Mouse (Mus musculus): Measurements from ENCODE around the gene D630039A03Rik. TPM values are rescaled to one million over a fixed set of nuclear protein-coding genes. Genes with fewer than 3 reads are reported as not detected.
A peak's percentile ranks its signal among the peaks of the same experiment; 100 is the strongest.

D630039A03Rik gene
- total RNA-seq (2021) = under 1 TPM; 0.15 to 0.19 TPM
- long read RNA-seq, experiment 1 = 0 reads
- long read RNA-seq, experiment 2, partial matches to known transcripts = 0 of 1 reads
- long read RNA-seq, experiment 2, other reads (novel, unspliced or antisense) = 0 of 1 reads

DNA sequence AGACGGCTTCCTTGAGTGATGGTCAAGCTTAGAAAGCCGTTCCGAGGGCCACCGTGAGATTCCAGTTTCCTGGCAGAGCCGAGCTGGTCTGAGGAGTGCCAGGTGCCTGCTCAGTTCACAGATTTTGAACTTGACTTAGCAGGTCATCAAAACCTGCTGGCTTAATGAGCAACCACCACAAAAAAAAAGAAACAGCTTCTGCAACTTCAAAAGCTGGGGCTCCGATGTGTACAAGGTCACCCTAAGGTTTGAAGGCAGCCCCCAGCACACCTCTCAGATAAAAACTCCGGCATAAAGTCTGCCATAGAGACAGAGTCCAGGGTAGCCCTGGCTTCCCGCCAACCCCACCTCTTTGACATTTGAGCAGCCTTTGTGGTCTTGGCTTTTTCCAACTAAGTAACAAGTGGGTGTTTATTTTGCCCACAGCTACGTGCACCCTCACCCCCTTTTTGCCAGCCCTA, at the start of gene D630039A03Rik:
Gene D630039A03Rik (minus strand): TSS at position 97 of the 461 bp plus-strand sequence.
- intact Hi-C loops (cut with DNase I) = no loop called here
- DNase-seq (ENCODE audit: low spot score in 2 of 2) = no peak

DNA sequence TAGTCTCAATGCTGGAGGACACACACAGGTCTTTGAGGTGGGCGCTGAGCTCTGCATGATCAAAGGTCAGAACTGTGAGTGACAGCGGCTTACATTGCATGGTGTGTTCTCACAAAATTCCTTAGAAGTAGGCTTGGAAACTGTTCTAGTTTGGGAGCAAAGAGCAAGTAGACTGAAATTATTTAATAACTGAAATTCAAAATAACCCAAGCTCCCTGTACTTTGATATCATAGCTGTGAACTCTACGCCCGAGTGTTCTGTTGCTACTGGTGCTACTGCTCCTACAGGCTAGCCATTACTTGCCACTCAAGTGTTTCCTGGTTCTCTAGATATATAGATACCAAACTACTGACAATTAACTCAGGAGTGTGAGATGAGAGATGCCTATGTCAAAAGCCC, 49.4 kb upstream of the D630039A03Rik start:
- DNase-seq (ENCODE audit: low spot score in 2 of 2) = no peak
- intact Hi-C loops (cut with DNase I) = no loop called here

DNA sequence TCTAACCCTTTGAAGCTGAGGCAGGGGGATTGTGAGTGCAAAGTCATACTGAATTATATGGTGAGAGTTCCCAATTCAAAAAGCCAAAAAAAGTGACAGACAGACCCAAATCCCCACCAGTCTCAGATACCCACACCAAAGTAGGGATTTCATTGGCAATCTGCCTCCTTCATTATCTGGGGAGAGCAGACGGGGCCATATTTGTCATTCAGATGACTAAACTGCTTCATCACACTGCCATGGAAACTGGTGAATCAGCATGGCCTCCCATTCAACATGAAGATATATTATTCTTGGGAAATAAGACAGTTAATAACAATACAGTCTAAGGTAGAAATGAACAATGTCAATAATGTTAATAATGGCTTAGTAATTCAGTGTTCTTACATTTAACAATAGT, 48.0 kb upstream of the D630039A03Rik start:
- intact Hi-C loops (cut with DNase I) = no loop called here
- DNase-seq (ENCODE audit: low spot score in 2 of 2) = no peak

DNA sequence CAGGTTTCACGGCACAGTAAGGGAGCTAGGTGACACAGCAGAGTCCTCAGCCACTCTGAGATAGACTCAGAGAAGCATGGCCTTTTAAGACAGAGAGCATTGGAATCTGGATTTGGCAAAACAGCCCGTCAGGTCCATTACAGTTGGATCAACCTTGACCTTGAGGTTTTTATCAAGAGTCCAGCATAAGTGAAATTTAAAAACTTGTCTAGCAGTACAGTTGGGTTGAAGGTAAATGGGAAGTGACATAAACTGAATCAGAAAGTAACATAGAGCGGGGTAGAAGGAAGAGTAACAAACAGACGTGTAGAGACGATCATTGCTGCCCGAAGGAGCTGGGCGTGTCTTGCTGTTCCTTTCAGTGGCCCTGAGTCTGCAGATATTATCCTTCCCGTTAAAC, 43.0 kb upstream of the D630039A03Rik start:
- DNase-seq (ENCODE audit: low spot score in 2 of 2) = no peak
- intact Hi-C loops (cut with DNase I) = loop anchor here (10.0 kb wide), 1 partner anchor 116 kb away; no protein-coding TSS in a partner anchor

DNA sequence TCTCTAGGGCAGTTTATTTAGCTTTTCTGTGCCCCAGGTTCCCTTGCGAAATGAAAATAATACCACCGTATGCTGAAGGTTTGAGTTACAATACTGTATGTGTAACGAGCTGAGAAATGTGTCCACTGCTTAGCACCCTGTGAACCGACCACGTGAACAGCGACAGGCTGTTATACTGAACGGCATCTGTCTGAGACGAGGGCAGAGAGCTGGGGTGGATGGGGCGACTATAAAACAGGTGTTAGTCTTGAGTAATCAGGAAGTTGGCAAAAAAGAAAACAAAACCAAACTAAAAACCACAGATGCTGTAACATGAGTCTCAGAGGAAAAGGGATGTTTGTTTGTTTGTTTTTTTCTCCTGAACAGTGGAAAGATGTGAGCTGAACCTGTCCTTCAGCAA, 42.0 kb upstream of the D630039A03Rik start:
- DNase-seq (ENCODE audit: low spot score in 2 of 2) = no peak
- intact Hi-C loops (cut with DNase I) = loop anchor here (10.0 kb wide), 1 partner anchor 117 kb away; no protein-coding TSS in a partner anchor

DNA sequence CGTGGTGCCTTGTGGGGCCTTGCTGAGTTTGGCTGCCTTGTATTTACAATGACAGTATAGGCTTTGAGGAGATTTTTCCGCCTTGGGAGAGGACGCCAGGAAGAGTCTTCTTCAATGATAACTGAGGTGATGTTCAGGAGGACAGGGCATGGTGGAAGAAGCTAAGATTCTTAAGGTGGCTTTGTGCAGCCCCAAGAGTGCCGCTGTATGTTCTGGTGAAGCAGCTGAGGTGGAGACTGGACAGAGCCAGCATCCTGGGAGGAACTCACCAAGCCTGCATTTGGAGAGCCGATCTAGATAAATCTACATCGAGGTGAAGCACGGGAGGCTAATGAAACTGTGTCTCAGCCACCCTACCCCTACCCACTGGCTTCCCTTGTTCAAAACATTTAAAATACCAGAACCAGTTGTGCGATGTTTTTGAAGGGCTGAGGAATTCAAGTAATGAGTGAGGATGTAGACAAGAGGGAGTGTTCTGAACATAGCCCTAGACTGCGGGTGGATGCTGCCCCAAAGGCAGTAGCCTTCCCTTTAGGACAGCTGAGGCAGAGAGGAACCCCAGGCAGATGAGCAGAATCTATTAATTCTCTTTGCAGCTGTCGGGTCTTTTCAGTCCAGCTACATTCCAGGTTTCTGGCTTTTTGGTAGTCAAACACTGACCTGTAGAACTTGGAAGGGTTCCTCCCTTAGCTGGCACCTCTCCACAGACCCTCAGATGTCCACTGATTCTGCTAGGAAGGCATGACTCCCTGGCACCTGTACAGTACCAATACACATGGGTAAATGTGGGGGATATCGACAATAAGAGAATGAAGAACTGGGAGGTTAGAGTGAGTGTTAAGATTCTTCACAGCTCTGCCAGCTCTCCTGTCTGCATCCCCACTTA, 41.3 kb upstream of the D630039A03Rik start:
- intact Hi-C loops (cut with DNase I) = loop anchor here (10.0 kb wide), 1 partner anchor 117 kb away; no protein-coding TSS in a partner anchor
- no peak for DNase-seq (ENCODE audit: low spot score in 2 of 2)

DNA sequence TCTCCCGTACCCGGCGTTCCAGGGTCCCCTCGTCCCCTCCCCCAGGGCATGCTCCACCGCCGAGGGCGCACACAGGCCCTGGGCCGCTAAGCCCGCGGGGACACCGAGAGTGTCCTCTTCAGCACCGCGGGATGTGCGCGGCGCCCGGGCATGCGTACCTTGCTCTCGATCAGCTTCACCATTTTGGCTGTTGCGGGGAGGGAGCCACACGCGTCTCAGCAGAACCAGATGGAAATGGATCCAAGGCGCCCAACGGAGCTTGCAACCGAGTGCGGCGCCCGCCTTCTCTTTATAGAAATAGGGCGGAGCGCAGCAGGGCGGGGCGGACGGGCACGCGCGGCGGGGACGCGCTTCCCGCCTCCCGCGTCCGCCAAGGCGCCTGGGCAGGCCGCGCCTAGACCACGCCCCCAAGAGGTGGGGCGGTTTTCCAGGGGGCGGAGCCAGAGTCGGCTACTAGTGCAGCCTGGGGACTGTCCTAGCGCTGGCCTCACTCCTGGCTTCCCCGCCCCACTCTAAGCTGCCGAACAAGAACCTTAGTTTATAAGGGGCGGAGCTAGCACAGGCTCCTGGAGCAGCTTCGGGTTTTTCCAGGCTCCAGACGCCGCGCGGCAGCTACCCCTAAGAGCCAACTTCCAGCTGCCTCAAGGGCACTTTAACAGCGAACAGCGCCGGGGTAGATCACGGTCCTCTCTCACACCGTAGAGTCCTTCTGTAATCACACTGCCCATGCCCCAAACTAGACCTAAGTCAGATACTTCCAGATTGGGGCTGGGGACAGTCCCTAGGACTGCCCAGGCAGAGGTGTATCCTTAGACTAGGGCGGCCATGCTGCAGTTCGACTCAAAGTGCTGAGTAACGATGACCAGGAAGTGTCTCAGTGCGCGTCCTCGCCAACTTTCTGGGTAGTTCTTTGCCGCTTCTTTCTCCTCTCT, 40.2 kb upstream of the D630039A03Rik start, which contains the start of gene Txn1:
Gene Txn1 (minus strand): TSS at position 383 of the 932 bp plus-strand sequence.
- peak; percentile 94 to 95 for DNase-seq (ENCODE audit: low spot score in 2 of 2)
- intact Hi-C loops (cut with DNase I) = loop anchor here (10.0 kb wide), 1 partner anchor 119 kb away; no protein-coding TSS in a partner anchor

DNA sequence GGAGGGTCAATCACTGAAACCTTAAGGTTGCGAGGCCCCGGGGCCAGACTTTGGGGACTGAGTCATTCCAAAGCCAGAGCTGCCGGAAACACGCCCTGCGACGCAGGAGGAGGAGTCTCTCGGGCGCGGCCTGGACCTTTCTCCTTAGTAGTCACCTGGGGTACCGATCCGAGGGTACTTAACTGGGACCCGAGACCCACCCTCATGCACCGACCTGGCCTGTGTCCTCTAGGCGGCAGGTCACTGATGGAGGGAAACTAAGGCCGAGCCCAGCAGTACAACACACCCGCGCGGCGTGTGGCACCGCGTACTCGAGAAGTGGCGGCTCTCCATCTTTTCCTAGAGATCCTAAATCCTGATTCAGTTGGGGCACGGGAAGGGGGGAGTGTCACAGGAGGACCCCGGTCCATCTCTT, 39.5 kb upstream of the D630039A03Rik start:
- peak; percentile 40 to 63 for DNase-seq (ENCODE audit: low spot score in 2 of 2)
- intact Hi-C loops (cut with DNase I) = loop anchor here (10.0 kb wide), 1 partner anchor 119 kb away; no protein-coding TSS in a partner anchor

DNA sequence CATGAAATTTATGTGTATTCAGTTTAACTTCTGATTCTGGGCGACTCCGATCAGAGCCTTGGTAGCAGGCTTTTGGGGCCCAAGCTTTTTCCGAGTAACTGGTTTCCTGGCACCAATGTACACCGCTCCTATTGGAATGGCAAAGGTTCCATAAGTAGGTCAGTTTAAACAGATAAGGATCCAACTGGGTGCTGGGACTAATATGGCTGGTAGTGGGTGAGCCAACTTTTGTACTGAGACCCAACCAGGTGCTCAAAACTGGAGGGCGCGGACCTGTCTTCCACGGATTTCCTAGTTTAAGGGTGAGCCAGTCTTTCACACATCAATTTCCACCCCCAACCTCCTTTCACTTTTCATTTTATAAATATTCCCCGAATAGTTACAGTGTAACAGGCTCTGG, 38.9 kb upstream of the D630039A03Rik start:
- intact Hi-C loops (cut with DNase I) = loop anchor here (10.0 kb wide), 1 partner anchor 120 kb away; no protein-coding TSS in a partner anchor
- DNase-seq (ENCODE audit: low spot score in 2 of 2) = no peak

DNA sequence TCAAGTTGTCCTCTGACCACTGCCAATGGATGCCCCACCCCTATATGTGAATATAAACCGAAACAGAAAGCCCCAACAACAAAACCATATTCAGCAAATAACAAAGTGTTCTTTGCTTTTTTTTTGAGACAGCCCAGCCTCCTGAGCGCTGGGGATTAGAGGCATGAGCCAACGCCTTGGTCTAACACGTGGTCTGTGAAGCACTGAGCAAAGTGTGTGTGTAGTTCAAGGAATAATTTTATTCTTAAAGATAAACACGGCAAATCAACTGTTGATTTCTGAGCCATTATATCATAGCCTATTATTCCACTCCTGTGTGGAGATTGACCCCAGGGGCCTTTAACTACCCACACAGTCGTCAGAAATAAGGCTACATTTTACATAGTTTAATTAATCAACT, 38.5 kb upstream of the D630039A03Rik start:
- intact Hi-C loops (cut with DNase I) = loop anchor here (10.0 kb wide), 1 partner anchor 120 kb away; no protein-coding TSS in a partner anchor
- DNase-seq (ENCODE audit: low spot score in 2 of 2) = no peak

DNA sequence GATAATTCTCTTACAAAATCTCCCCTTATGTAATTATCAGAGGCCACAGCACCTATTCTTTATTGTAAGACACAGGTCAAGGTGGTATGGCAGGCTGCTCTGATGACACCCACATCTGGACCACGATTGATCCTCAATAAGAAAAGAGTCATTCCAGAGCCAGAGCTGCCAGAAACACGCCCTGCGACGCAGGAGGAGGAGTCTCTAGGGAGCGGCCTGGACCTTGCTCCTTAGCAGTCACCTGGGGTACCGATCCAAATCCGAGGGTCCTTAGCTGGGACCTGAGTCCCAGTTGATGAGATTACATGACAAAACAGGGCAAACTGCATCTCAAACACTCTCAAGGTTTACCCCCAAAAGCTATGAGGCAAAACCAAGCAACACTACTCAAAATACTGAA, 37.7 kb upstream of the D630039A03Rik start:
- intact Hi-C loops (cut with DNase I) = loop anchor here (10.0 kb wide), 1 partner anchor 121 kb away; no protein-coding TSS in a partner anchor

DNA sequence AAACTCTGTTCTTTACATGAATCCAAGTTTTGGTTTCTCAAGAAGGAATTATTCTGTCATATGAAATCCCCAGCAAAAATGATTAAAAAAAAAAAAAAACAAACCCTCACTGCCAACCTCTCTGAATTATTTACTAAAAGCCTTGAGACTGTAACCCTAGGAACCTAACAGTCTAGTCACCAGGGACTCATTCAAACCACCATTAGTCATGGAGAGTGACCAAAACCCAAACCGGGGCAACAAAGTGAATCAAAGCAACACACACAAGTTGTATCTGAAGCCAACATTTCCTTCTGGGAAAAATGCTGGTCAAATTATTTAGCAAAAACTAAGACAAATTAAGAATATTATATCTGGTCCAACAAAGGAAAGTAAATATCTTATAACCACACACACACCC, 36.8 kb upstream of the D630039A03Rik start:
- intact Hi-C loops (cut with DNase I) = loop anchor here (10.0 kb wide), 1 partner anchor 122 kb away; no protein-coding TSS in a partner anchor

More for the DNA sequence above, 37.7 kb upstream of the D630039A03Rik start:
- DNase-seq (ENCODE audit: low spot score in 2 of 2) = no peak

DNA sequence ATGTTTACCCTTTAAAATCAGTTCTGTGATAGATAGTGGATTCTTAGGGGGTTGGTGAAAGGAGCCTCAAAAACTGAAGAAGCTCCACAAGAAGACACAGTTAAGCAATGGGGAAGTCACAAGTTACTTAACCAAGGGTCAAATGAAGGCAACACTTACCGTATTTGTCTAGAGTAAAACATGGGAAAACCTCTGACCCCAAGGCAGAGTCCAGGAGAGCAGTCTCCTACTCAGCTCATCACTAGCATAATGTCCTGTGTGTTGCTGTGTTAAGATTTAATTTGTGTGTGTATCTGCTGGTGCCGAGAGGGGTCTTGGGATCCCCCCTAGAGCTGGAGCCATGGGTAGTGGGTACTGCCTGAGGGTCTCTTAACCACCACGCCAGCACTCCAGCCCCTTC, 36.3 kb upstream of the D630039A03Rik start:
- intact Hi-C loops (cut with DNase I) = loop anchor here (10.0 kb wide), 1 partner anchor 122 kb away; no protein-coding TSS in a partner anchor
- DNase-seq (ENCODE audit: low spot score in 2 of 2) = no peak

More for the DNA sequence above, 36.8 kb upstream of the D630039A03Rik start:
- DNase-seq (ENCODE audit: low spot score in 2 of 2) = no peak

DNA sequence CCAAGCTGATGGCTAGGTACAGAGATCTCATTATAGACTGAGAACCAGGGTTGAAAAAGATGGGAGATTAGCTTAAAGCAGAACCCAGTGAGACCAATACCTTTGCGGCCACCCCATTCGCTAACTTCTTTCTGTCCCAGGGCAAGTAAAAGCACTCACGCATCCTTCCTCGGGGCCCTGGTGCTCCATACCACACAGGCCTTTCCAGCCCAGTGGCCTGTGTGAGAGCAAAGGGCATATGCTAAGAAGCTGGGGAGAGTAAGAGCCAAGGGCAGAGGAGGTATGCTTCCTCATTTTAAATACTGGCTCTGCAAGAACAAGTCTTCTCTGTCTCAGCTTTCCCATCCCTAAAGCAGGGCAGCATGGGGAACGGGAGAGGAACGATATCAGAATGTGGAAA, 33.8 kb upstream of the D630039A03Rik start:
- intact Hi-C loops (cut with DNase I) = loop anchor here (10.0 kb wide), 1 partner anchor 125 kb away; no protein-coding TSS in a partner anchor

DNA sequence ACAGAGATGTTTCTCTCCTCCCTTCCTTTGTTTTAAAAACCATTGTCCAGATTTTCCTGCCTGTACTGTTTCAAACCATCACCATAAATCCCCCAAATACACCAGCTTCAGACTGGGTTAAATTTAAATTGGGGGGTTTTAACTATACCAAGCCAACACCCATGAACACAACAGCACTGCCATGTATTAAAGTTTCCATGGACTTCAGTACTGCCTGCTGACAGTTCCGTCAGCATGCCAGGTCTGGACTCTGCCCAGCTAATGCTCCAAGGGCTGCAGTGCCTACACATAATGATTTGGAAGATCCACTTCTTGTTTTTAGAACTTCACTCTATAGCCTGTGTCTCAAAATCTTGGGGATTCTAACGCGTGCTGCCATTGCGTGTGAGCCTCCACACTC, 31.4 kb upstream of the D630039A03Rik start:
- intact Hi-C loops (cut with DNase I) = no loop called here
- DNase-seq (ENCODE audit: low spot score in 2 of 2) = no peak

More for the DNA sequence above, 33.8 kb upstream of the D630039A03Rik start:
- no peak for DNase-seq (ENCODE audit: low spot score in 2 of 2)

DNA sequence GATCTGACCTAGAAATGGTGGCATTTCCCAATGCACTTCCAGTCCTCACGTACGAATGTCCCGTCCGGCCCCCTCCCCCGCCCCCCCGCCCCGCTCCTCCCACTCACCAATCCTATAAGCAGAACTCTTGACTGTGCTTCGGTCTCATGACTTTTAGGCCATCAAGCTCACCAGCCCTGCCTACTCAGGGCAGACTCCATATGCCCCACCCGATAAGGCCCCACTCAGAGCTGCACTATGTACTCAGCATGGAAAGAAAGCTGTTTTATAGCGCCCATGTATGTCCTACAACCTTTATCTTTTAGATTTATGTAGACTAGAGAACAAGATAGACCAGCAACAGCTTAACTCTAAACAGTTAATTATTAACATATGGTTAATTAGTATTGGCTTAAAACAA, 30.9 kb upstream of the D630039A03Rik start:
- DNase-seq (ENCODE audit: low spot score in 2 of 2) = no peak
- intact Hi-C loops (cut with DNase I) = no loop called here

DNA sequence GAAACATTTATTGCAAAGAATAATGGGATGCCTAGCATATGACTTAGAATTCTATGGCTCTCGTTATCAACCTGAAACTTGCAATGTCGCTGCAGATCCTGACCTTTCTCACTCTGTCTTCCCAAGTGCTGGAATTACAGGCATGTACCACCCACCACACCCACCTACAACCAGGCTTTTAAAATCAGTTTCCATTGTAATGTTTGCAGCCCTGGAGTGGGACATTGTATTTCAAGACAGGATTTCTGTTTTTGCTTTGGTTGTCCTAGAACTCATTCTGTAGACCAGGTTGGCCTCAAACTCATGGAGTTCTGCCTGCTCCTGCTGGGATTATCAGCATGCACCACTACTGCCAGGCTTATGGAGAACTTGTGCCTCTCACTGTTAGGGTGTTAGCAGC, 26.8 kb upstream of the D630039A03Rik start:
- DNase-seq (ENCODE audit: low spot score in 2 of 2) = no peak
- intact Hi-C loops (cut with DNase I) = no loop called here

DNA sequence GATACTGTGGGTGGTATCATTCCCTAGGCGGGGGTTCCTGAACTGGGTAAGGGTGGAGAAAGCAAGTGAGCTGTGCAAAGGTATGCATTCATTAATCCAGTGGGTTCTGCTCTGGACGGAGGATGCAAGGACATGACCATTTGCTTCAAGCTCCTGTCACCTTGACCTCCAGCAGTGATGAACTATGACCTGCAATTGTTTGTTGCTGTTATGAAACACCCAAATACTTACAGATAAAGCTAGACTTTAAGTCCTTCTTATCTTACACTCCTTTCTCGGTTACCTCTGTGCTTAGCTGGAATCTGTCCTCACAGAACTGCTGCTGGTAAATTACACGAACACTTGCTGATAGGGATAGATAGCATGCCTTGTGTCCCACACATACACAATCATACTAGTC, 24.5 kb upstream of the D630039A03Rik start:
- intact Hi-C loops (cut with DNase I) = no loop called here
- DNase-seq (ENCODE audit: low spot score in 2 of 2) = no peak

DNA sequence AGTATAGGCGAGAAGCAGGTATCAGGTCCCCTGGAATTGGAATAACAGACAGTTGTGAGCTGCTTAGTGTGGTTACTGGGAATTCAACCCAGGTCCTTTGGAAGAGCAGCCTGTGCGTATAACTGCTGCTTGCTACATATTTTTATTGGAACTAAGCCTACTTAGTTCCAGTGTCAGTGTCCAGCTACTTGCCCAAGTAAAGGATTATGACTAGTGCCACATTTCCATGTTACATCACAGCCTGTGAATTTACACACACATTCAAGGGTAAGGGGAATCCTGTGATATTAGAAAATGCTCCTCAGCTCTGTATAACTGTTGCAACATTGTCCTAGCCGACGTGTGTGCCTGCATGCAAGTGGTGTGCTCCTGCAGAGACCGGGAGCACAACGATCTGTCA, 21.2 kb upstream of the D630039A03Rik start:
- intact Hi-C loops (cut with DNase I) = no loop called here
- DNase-seq (ENCODE audit: low spot score in 2 of 2) = no peak

Data from left cerebral cortex, postnatal 14 days (tissue).